Comparison of ENCODE assay signal across 8 mouse cellular contexts in genomic region chr12:85169117-85169858, GRCm38 (mm10). TPM values are rescaled to one million over a fixed set of nuclear protein-coding genes. Genes with fewer than 3 reads are reported as not detected.
DNase-seq lines count a peak whose midpoint lies in the region; ATAC-seq lines count a peak whose summit lies in the region.

No protein-coding gene starts in this region.

- H3K27me3 ChIP-seq in forebrain, embryonic 10.5 days (ENCODE audit: poor library complexity, severe bottlenecking) = peaks cover 24% of the 10 kb centered on the region
- H3K27me3 ChIP-seq in heart, embryonic 16.5 days (ENCODE audit: control insufficient read depth, insufficient read depth, low read length) = no peaks in the 10 kb centered on the region
- peaks cover 46% of the 10 kb centered on the region for H3K27me3 ChIP-seq in liver, embryonic 12.5 days (replicated peaks)
- no peaks in the 10 kb centered on the region for H3K27me3 ChIP-seq in stomach, embryonic 15.5 days (replicated peaks)

- no peaks in the 10 kb centered on the region for H3K36me3 ChIP-seq in forebrain, embryonic 10.5 days (replicated peaks)
- 0 out of 2 replicates have a peak, but pooled peaks cover 2% of the 10 kb centered on the region for H3K36me3 ChIP-seq in heart, embryonic 16.5 days (ENCODE audit: control insufficient read depth, insufficient read depth)
- no peaks in the 10 kb centered on the region for H3K36me3 ChIP-seq in liver, embryonic 12.5 days
- H3K36me3 ChIP-seq in stomach, embryonic 15.5 days = peaks cover 3% of the 10 kb centered on the region; the same call in 1 of the 2 replicates

- WGBS in forebrain, embryonic 10.5 days = 25% methylated on average over 27 of the region's 27 CpGs
- 28% methylated on average over 27 of the region's 27 CpGs for WGBS in heart, embryonic 16.5 days
- WGBS in liver, embryonic 12.5 days (ENCODE audit: insufficient replicate concordance) = 19% methylated on average over 27 of the region's 27 CpGs
- 31% methylated on average over 27 of the region's 27 CpGs for WGBS in stomach, embryonic 15.5 days

- DNase-seq in CD8-positive naive resting alpha-beta T cell, adult 2 months (ENCODE audit: low read depth in 2 of 2, low spot score in 2 of 2) = peak; percentile 78 to 79
- peak; percentile 82 for DNase-seq in c-Kit-positive CD71-negative TER-119-negative erythroid progenitor cells, embryonic 14.5 days (ENCODE audit: low read depth)
- peak; percentile 80 for DNase-seq in forebrain, embryonic 10.5 days (ENCODE audit: extremely low spot score, low spot score)
- DNase-seq in kidney, postnatal 14 days = peak; percentile 85
- peak; percentile 64 to 81 for DNase-seq in natural killer cell, adult 2 months (ENCODE audit: low spot score in 2 of 2)

- no peaks in the 10 kb centered on the region for H3K9me3 ChIP-seq in forebrain, embryonic 10.5 days
- H3K9me3 ChIP-seq in heart, embryonic 16.5 days (replicated peaks; ENCODE audit: control insufficient read depth, low read length) = no peaks in the 10 kb centered on the region
- no peaks in the 10 kb centered on the region for H3K9me3 ChIP-seq in liver, embryonic 12.5 days (replicated peaks)
- H3K9me3 ChIP-seq in stomach, embryonic 15.5 days = no peaks in the 10 kb centered on the region

- peaks cover 15% of the 10 kb centered on the region for H3K4me1 ChIP-seq in forebrain, embryonic 10.5 days
- H3K4me1 ChIP-seq in heart, embryonic 16.5 days (ENCODE audit: control insufficient read depth, insufficient read depth, low read length) = peaks cover 20% of the 10 kb centered on the region
- peaks cover 8% of the 10 kb centered on the region for H3K4me1 ChIP-seq in liver, embryonic 12.5 days
- peaks cover 17% of the 10 kb centered on the region; the same call in 1 of the 2 replicates for H3K4me1 ChIP-seq in stomach, embryonic 15.5 days

- H3K9ac ChIP-seq in heart, embryonic 16.5 days (ENCODE audit: low read length) = peak overlapping the region; percentile 42; the same call in 1 of the 2 replicates
- H3K9ac ChIP-seq in liver, embryonic 12.5 days = no peak overlapping the region; the same call in 1 of the 2 replicates
- no peak overlapping the region for H3K9ac ChIP-seq in stomach, embryonic 15.5 days

- H3K4me2 ChIP-seq in heart, embryonic 16.5 days (ENCODE audit: low read depth, low read length) = peak overlapping the region; percentile 52
- H3K4me2 ChIP-seq in liver, embryonic 12.5 days = peak overlapping the region; percentile 52
- peak overlapping the region; percentile 29; the same call in 1 of the 2 replicates for H3K4me2 ChIP-seq in stomach, embryonic 15.5 days

- peak; percentile 62 for ATAC-seq in heart, embryonic 16.5 days (replicated peaks; ENCODE audit: extremely low read depth, insufficient read depth, low FRiP score)
- ATAC-seq in liver, embryonic 12.5 days = peak; percentile 53; the same call in 1 of the 2 replicates
- ATAC-seq in stomach, embryonic 15.5 days (ENCODE audit: insufficient read depth, low FRiP score, low read depth) = peak; percentile 57; the same call in 1 of the 2 replicates

- peak overlapping the region; percentile 38 for H3K4me3 ChIP-seq in forebrain, embryonic 10.5 days
- H3K4me3 ChIP-seq in heart, embryonic 16.5 days (ENCODE audit: low read length) = no peak overlapping the region
- peak overlapping the region; percentile 16; the same call in 1 of the 2 replicates for H3K4me3 ChIP-seq in liver, embryonic 12.5 days
- peak overlapping the region; percentile 10; the same call in 1 of the 2 replicates for H3K4me3 ChIP-seq in stomach, embryonic 15.5 days (replicated peaks)

- H3K27ac ChIP-seq in forebrain, embryonic 10.5 days = no peak overlapping the region; the same call in 1 of the 2 replicates
- no peak overlapping the region for H3K27ac ChIP-seq in heart, embryonic 16.5 days (ENCODE audit: low read length)
- no peak overlapping the region for H3K27ac ChIP-seq in liver, embryonic 12.5 days
- H3K27ac ChIP-seq in stomach, embryonic 15.5 days = no peak overlapping the region

RNA-seq across cellular contexts. Expression of gene Pgf, which starts 8.3 kb away (rescaled TPM):
- polyA plus RNA-seq in forebrain, embryonic 10.5 days (2016; fragmentation: Nextera tagmentation; extraction: Ambion mirVana) = 2.5 and 3.1 TPM in 2 replicates
- polyA plus RNA-seq in heart, embryonic 16.5 days (2015; fragmentation: Nextera tagmentation; extraction: Ambion mirVana) = 8.2 and 9.2 TPM in 2 replicates
- polyA plus RNA-seq in liver, embryonic 12.5 days (2016; fragmentation: Nextera tagmentation; extraction: Ambion mirVana) = 0.97 and 1.6 TPM in 2 replicates
- polyA plus RNA-seq in stomach, embryonic 15.5 days (2015; fragmentation: Nextera tagmentation; extraction: Ambion mirVana) = 14.7 and 16.0 TPM in 2 replicates

RNA-seq across cellular contexts. Expression of gene Rps6kl1, which starts 18.2 kb away (rescaled TPM):
- polyA plus RNA-seq in forebrain, embryonic 10.5 days (2016; fragmentation: Nextera tagmentation; extraction: Ambion mirVana) = 0.89 and 1.0 TPM in 2 replicates
- 1.6 and 2.5 TPM in 2 replicates for polyA plus RNA-seq in heart, embryonic 16.5 days (2015; fragmentation: Nextera tagmentation; extraction: Ambion mirVana)
- 0.57 and 0.60 TPM in 2 replicates for polyA plus RNA-seq in liver, embryonic 12.5 days (2016; fragmentation: Nextera tagmentation; extraction: Ambion mirVana)
- 1.7 and 1.8 TPM in 2 replicates for polyA plus RNA-seq in stomach, embryonic 15.5 days (2015; fragmentation: Nextera tagmentation; extraction: Ambion mirVana)

RNA-seq across cellular contexts. Expression of gene Eif2b2, which starts 50.0 kb away (rescaled TPM):
- polyA plus RNA-seq in forebrain, embryonic 10.5 days (2016; fragmentation: Nextera tagmentation; extraction: Ambion mirVana) = 123 and 129 TPM in 2 replicates
- 57.6 and 68.6 TPM in 2 replicates for polyA plus RNA-seq in heart, embryonic 16.5 days (2015; fragmentation: Nextera tagmentation; extraction: Ambion mirVana)
- 53.4 and 60.9 TPM in 2 replicates for polyA plus RNA-seq in liver, embryonic 12.5 days (2016; fragmentation: Nextera tagmentation; extraction: Ambion mirVana)
- 76.7 and 78.1 TPM in 2 replicates for polyA plus RNA-seq in stomach, embryonic 15.5 days (2015; fragmentation: Nextera tagmentation; extraction: Ambion mirVana)

RNA-seq across cellular contexts. Expression of gene Dlst, which starts 58.7 kb away (rescaled TPM):
- 113 and 122 TPM in 2 replicates for polyA plus RNA-seq in forebrain, embryonic 10.5 days (2016; fragmentation: Nextera tagmentation; extraction: Ambion mirVana)
- polyA plus RNA-seq in heart, embryonic 16.5 days (2015; fragmentation: Nextera tagmentation; extraction: Ambion mirVana) = 254 and 264 TPM in 2 replicates
- polyA plus RNA-seq in liver, embryonic 12.5 days (2016; fragmentation: Nextera tagmentation; extraction: Ambion mirVana) = 99.5 and 104 TPM in 2 replicates
- 102 and 106 TPM in 2 replicates for polyA plus RNA-seq in stomach, embryonic 15.5 days (2015; fragmentation: Nextera tagmentation; extraction: Ambion mirVana)

RNA-seq across cellular contexts. Expression of gene Prox2, which starts 58.7 kb away (rescaled TPM):
- 2.3 and 2.7 TPM in 2 replicates for polyA plus RNA-seq in forebrain, embryonic 10.5 days (2016; fragmentation: Nextera tagmentation; extraction: Ambion mirVana)
- polyA plus RNA-seq in heart, embryonic 16.5 days (2015; fragmentation: Nextera tagmentation; extraction: Ambion mirVana) = 1.8 and 2.4 TPM in 2 replicates
- 3.9 and 4.1 TPM in 2 replicates for polyA plus RNA-seq in liver, embryonic 12.5 days (2016; fragmentation: Nextera tagmentation; extraction: Ambion mirVana)
- polyA plus RNA-seq in stomach, embryonic 15.5 days (2015; fragmentation: Nextera tagmentation; extraction: Ambion mirVana) = 2.9 and 3.0 TPM in 2 replicates
